Mouse (Mus musculus) spleen, adult 2 months (tissue): Measurements from ENCODE around the gene Usp2.

Source experiments
- CTCF ChIP-seq: fragments of 200-500 bp; IDR thresholded peaks from 2 replicates; pipeline ENCODE4 v1.5.1; 2011; ENCODE audit warnings: mild to moderate bottlenecking, inconsistent platforms; ENCODE audit not compliant: insufficient read depth, insufficient read length, insufficient replicate concordance; ENCODE audit errors: extremely low read depth
- POLR2A ChIP-seq: fragments of 200-500 bp; IDR thresholded peaks from 2 replicates; pipeline ENCODE4 v1.6.1; 2011; ENCODE audit warnings: low read depth, low read length, inconsistent platforms

DNA sequence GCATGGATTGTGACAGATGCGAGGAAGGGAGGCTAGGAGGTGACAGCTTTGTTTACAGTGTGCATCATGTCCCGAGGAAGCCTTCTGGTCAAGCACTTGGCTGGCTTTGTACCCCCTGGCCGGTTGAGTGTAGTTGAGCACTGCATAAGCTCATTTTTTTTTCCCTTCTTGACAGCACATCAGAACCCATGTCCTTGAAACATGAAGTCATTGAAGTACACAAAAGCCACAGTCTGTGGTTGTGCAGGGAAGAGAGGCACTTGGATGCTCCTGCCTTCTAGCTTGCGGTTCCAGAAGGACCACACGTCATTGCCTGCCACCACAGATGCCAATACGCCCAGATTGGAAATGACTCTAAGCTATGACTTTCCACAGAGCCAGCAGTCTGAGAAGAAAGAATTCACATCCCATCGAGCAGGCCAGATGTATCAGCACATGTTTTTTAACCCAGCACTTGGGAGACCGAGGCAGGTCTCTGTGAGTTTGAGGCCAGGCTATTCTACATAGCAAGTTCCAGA lies 53.2 kb downstream of the Usp2 start:
- TF ChIP-seq POLR2A: no peak
- TF ChIP-seq CTCF: no peak
